Mouse (Mus musculus): ENCODE measurements around the gene Rpl35a. TPM values are rescaled to one million over a fixed set of nuclear protein-coding genes. Genes with fewer than 3 reads are reported as not detected.
A peak's percentile ranks its signal among the peaks of the same experiment; 100 is the strongest.

The Rpl35a gene
- polyA plus RNA-seq, 1 experiment from 2014 or later, result 670 TPM

DNA sequence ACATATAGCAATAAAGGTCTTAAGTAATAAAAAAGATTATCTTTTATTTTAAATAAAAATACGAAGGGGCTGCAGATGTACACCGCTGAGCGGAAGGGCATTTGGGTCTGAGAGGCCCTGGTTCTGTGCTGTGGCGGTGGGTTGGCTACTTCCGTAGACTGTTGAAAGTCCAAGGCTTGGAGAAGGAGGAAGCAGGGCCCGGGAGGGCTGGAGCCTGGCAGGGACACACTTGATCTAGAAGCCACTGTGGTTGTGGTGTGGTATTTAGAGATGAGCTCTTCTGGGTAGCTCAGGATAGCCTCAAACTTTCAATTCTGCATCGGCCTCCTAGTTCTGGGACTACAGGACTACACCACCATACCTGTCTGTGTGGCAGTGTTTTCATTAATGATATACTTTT is 23.8 kb downstream of the Rpl35a start:
- WGBS, result 91% methylated on average over 7 of the region's 7 CpGs
- H3K27ac ChIP-seq (ENCODE audit: low read length), result no peak overlapping the region
- no peak overlapping the region for H3K9ac ChIP-seq (replicated peaks; ENCODE audit: low read depth)
- H3K4me1 ChIP-seq (ENCODE audit: insufficient read depth, low read depth, low read length), result no peaks in the 10 kb centered on the region
- H3K36me3 ChIP-seq (ENCODE audit: insufficient read depth, low read length), result no peaks in the 10 kb centered on the region
- H3K4me3 ChIP-seq (ENCODE audit: low read depth, low read length), result no peak overlapping the region
- TF ChIP-seq CTCF (IDR thresholded peaks at IDR 0.05) (no peak), EP300 (IDR thresholded peaks at IDR 0.05) (no peak)
- no peak overlapping the region for H3K4me2 ChIP-seq (replicated peaks; ENCODE audit: low read depth, low read length)
- no peaks in the 10 kb centered on the region for H3K9me3 ChIP-seq (ENCODE audit: low read length)
- no peak for ATAC-seq
- DNase-seq (ENCODE audit: low spot score), result no peak
- no peaks in the 10 kb centered on the region for H3K27me3 ChIP-seq (replicated peaks; ENCODE audit: insufficient read depth, low read length)

- 88% methylated on average over 6 of the region's 6 CpGs for WGBS
- ATAC-seq (no peak), DNase-seq (ENCODE audit: low spot score) (no peak)
- TF ChIP-seq EP300 (IDR thresholded peaks at IDR 0.05) (no peak), CTCF (IDR thresholded peaks at IDR 0.05) (no peak)
- Histone ChIP-seq H3K27ac (ENCODE audit: low read length) (no peak overlapping the region), H3K4me2 (replicated peaks; ENCODE audit: low read depth, low read length) (no peak overlapping the region), H3K4me1 (ENCODE audit: insufficient read depth, low read depth, low read length) (no peaks in the 10 kb centered on the region), H3K9me3 (ENCODE audit: low read length) (no peaks in the 10 kb centered on the region), H3K9ac (replicated peaks; ENCODE audit: low read depth) (no peak overlapping the region), H3K4me3 (ENCODE audit: low read depth, low read length) (no peak overlapping the region), H3K27me3 (replicated peaks; ENCODE audit: insufficient read depth, low read length) (no peaks in the 10 kb centered on the region), H3K36me3 (ENCODE audit: insufficient read depth, low read length) (no peaks in the 10 kb centered on the region)
Measured at GRCm38 (mm10) chr16:33082951-33083350, 26.7 kb downstream of the Rpl35a start.

- DNase-seq (ENCODE audit: low spot score) (no peak), ATAC-seq (no peak)
- Histone ChIP-seq H3K4me1 (ENCODE audit: insufficient read depth, low read depth, low read length) (no peaks in the 10 kb centered on the region), H3K9me3 (ENCODE audit: low read length) (no peaks in the 10 kb centered on the region), H3K27ac (ENCODE audit: low read length) (no peak overlapping the region), H3K9ac (replicated peaks; ENCODE audit: low read depth) (no peak overlapping the region), H3K36me3 (ENCODE audit: insufficient read depth, low read length) (no peaks in the 10 kb centered on the region), H3K27me3 (replicated peaks; ENCODE audit: insufficient read depth, low read length) (no peaks in the 10 kb centered on the region), H3K4me3 (ENCODE audit: low read depth, low read length) (no peak overlapping the region), H3K4me2 (replicated peaks; ENCODE audit: low read depth, low read length) (no peak overlapping the region)
- no peak for TF ChIP-seq CTCF (IDR thresholded peaks at IDR 0.05)
- TF ChIP-seq EP300 (IDR thresholded peaks at IDR 0.05), result no peak
- WGBS, result 80% methylated on average over 2 of the region's 2 CpGs
Measured at GRCm38 (mm10) chr16:33083996-33084395, 27.7 kb downstream of the Rpl35a start.

GRCm38 (mm10) chr16:33085666-33086065 is 29.4 kb downstream of the Rpl35a start:
- 63% methylated on average over 8 of the region's 8 CpGs for WGBS
- TF ChIP-seq CTCF (IDR thresholded peaks at IDR 0.05) (no peak), EP300 (IDR thresholded peaks at IDR 0.05) (no peak)
- Histone ChIP-seq H3K4me1 (ENCODE audit: insufficient read depth, low read depth, low read length) (no peaks in the 10 kb centered on the region), H3K9me3 (ENCODE audit: low read length) (no peaks in the 10 kb centered on the region), H3K27ac (ENCODE audit: low read length) (no peak overlapping the region), H3K4me2 (replicated peaks; ENCODE audit: low read depth, low read length) (no peak overlapping the region), H3K36me3 (ENCODE audit: insufficient read depth, low read length) (no peaks in the 10 kb centered on the region), H3K9ac (replicated peaks; ENCODE audit: low read depth) (no peak overlapping the region), H3K27me3 (replicated peaks; ENCODE audit: insufficient read depth, low read length) (no peaks in the 10 kb centered on the region), H3K4me3 (ENCODE audit: low read depth, low read length) (no peak overlapping the region)
- DNase-seq (ENCODE audit: low spot score), result no peak
- ATAC-seq, result no peak

MicroRNAs encoded within 50 kb of the gene (microRNA counts, 519-probe panel; counts per million panel counts)
- microRNA mmu-miR-1947, result not detected

Small RNA genes within 50 kb of the gene (microRNA-seq; reads per million reads assigned to microRNA genes)
- gene Gm22231, result not detected
- gene Mir1947, result 3.4 reads per million, percentile 9 among the genes with 10 or more reads in this experiment

Other genes with a start within 250 kb of the Rpl35a start
- gene Smbd1, start 246.0 kb upstream of the Rpl35a start, polyA plus RNA-seq (2015; fragmentation: Nextera tagmentation; extraction: Ambion mirVana), result 2.1 and 3.0 TPM in 2 replicates
- gene Fyttd1, start 179.0 kb upstream of the Rpl35a start, polyA plus RNA-seq (2015; fragmentation: Nextera tagmentation; extraction: Ambion mirVana), result 63.5 and 70.1 TPM in 2 replicates
- 12.9 and 13.3 TPM in 2 replicates for gene Rubcn, start 178.7 kb upstream of the Rpl35a start, polyA plus RNA-seq (2015; fragmentation: Nextera tagmentation; extraction: Ambion mirVana)
- 15.7 and 17.3 TPM in 2 replicates for gene Lrch3, start 142.4 kb upstream of the Rpl35a start, polyA plus RNA-seq (2015; fragmentation: Nextera tagmentation; extraction: Ambion mirVana)
- 6.0 and 7.6 TPM in 2 replicates for gene Iqcg, start 235 bp upstream of the Rpl35a start, polyA plus RNA-seq (2015; fragmentation: Nextera tagmentation; extraction: Ambion mirVana)
- gene Lmln, start 6.1 kb downstream of the Rpl35a start, polyA plus RNA-seq (2015; fragmentation: Nextera tagmentation; extraction: Ambion mirVana), result 1.1 TPM in 2 replicates
- gene Osbpl11, start 128.6 kb downstream of the Rpl35a start, polyA plus RNA-seq (2015; fragmentation: Nextera tagmentation; extraction: Ambion mirVana), result 12.6 and 13.6 TPM in 2 replicates
- 121 and 135 TPM in 2 replicates for gene Snx4, start 195.0 kb downstream of the Rpl35a start, polyA plus RNA-seq (2015; fragmentation: Nextera tagmentation; extraction: Ambion mirVana)